Mouse (Mus musculus): ENCODE measurements around the gene Naglu. TPM values are rescaled to one million over a fixed set of nuclear protein-coding genes. Genes with fewer than 3 reads are reported as not detected.
A peak's percentile ranks its signal among the peaks of the same experiment; 100 is the strongest.

The Naglu gene
- polyA plus RNA-seq (2015; fragmentation: Nextera tagmentation; extraction: Ambion mirVana) = 10.5 and 11.5 TPM in 2 replicates

DNA sequence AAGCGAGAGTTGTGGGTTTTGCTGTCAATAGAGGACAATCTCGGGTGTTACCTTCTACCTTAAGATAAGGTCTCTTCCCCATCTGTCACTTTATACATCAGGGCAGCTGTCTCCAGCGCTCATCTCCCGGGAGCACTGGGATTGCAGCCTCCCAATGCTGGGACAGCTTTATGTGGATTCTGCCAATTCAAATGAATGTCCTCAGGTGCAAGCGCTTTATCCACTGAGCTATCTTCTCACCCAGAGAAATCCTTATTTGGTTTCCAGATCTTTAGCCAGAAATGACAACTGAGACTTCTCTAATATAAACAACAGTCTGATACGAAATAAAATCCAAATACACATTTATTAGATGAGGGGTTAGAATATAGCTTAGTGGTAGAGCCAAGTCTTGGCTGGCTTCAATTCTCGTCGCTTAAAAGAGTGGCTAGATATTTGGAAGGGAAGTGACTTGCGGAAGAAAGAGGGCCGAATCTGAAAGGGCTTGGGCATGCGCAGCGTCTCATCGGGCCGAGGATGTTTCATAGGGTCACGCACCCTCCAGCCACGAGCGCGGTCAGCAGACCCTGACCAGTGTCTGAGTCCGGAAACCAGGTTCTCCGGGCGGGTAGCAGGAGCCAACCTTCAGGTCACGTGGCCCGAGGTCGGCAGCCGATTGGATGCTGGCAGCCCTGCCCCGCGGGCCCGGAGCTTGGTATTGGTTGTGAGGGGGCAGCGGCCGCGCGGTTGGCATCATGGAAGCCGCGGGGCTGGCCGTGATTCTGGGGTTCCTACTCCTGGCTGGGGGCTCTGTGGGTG, at the start of gene Naglu:
TSS of gene Naglu (plus strand) at position 622 of the 798 bp plus-strand sequence.
- peak; percentile 90 for DNase-seq (ENCODE audit: low spot score)

DNA sequence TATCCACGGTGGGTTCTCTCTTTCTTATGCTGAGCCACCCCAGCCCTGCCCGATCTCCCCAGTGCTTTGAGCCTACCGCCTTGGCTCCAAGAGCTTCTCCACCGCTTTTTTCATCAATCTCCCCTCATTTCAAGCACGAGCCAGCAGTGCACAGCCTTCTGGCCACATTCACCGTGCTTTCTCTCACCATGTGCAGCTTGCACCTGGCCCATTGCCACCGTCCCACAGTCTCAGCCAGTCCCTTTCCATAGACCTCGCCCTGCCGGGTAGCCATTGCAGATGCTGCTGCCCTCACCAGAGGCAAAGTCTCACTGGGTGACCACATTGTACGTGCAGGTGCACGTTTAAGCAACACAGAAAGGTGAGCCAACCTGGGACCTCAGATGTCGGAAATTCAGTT, 46.4 kb upstream of the Naglu start:
- DNase-seq (ENCODE audit: low spot score) = no peak

GRCm38 (mm10) chr11:101024001-101024400, 45.8 kb upstream of the Naglu start:
- no peak for DNase-seq (ENCODE audit: low spot score)

- DNase-seq (ENCODE audit: low spot score) = no peak
These were observed 42.7 kb upstream of the Naglu start for GRCm38 (mm10) chr11:101027121-101027520.

DNA sequence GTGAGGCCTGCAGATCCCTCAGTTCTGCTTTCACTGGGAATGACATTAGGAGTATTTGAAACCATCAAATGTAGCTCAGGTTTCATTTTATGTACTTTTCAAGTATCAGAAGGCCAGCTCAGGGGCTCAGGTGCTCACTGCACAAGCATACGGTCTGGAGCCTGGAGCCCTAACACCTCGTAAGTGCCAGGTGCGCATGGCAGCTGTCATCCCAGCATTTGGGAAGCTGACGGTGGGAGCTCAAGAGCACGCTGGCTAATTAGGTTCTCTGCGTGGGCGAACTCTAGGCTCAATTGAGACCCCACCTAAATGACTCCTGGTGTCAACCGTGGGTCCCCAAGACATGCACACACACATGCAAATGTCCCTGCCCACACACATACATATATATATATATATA, 40.5 kb upstream of the Naglu start:
- DNase-seq (ENCODE audit: low spot score) = no peak

DNA sequence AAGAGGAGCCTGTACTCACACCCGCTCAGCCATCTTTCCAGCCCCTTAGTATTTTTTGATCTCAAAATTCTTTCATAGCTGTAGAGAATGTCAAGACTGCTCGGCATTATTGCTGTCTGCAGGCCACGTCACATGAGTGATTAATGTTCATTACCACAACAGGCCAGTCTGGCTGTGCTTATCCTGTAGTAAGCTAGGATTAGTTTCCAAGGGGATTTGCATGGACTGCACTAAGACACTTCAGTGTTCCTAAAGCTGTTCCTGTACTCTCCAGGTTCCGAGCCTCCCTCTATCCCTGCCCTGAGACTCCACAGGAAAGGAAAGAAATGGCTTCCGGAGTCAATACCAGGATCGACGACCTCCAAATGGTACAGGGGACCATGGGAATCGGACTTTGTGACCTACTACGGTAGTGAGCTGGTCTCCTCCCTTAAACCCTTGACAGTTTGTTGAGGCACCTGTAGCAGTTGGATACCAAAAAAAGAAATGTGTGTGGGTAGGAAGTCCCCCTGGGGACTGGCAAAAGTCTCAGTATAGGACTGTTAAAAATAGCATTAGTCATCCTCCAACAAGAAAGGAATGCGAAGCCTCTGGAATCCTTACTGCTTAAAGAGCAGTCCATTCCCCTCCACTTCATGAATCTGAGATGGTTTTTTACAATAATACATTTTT, 39.5 kb upstream of the Naglu start:
- DNase-seq (ENCODE audit: low spot score) = no peak

- DNase-seq (ENCODE audit: low spot score) = no peak
These were observed 39.0 kb upstream of the Naglu start for GRCm38 (mm10) chr11:101030808-101031156.

GRCm38 (mm10) chr11:101031470-101031869, 38.3 kb upstream of the Naglu start:
- no peak for DNase-seq (ENCODE audit: low spot score)

- DNase-seq (ENCODE audit: low spot score) = no peak
These were observed 35.8 kb upstream of the Naglu start for GRCm38 (mm10) chr11:101033856-101034500.

DNA sequence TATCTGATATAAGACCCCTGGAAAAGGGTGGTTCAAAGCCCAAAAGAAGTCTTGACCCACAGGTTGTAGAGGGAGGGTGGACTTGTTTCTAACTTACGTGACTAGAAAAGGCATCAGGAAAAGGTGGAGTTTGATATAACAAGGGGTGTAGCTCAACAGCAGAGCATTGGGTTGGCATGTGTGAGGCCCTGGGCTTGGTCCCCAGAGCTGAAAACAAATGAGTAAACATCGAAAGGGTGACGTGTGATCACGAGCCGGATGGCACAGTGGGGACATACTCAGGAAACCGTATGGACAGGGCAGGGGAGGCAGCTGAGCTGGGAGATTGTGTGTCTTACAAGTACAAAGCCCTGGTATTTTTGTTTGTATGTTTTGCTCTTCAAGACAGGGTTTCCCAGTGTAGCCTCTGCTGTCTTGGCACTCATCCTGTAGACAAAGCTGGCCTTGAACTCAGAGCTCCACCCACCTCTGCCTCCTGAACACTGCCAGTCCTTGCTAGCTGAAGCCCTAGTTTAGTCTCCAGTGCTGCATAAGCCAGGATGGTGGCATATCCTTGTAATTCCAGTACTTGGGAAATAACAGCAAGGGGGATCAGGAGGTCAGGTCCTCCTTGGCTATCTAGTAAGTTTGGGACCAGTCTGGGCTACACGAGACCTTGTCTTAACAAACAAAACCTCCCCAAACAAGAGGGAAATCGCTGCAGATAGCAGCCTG, 35.0 kb upstream of the Naglu start:
- no peak for DNase-seq (ENCODE audit: low spot score)

DNA sequence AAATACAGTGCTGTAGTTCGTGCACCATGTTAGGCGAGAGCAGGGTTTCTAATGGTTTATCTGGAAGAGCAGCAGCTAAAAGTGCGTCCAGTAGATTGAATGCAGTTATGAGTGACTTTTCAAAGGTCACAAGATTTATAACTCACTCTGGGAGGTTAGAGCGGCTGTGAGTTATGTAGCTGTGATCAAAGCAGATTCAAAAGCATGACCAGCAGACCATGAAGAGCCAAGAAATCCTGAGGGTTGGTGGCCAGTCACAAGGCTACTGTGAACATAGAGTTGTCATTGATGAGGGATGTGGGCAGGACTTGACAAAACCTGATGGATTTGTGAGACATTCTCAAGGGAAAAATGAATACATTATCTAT, 34.5 kb upstream of the Naglu start:
- DNase-seq (ENCODE audit: low spot score) = no peak

- no peak for DNase-seq (ENCODE audit: low spot score)
These were observed 32.0 kb upstream of the Naglu start for GRCm38 (mm10) chr11:101037795-101038194.

- DNase-seq (ENCODE audit: low spot score) = no peak
These were observed 24.0 kb upstream of the Naglu start for GRCm38 (mm10) chr11:101045826-101046225.

DNA sequence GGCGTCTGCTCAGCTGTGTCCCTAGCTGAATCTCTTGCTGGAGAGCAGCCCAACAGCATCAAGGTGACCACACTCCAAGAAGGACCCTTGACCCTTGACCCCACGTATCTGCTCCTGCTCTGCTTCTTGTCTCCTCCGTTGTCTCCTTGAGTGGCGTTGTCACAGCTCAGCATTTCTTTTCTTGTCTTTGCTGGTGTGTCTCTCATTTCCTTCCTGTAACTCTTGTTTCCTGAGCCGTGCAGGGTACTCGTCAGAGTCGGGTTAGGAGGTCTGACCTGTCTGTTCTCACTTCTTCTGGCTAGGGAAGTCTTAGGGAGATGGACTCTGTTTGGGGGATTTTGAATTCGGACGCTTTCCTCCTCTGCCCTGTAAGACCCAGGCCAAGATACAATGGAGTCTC, 23.4 kb upstream of the Naglu start:
- peak; percentile 46 for DNase-seq (ENCODE audit: low spot score)

- peak; percentile 30 for DNase-seq (ENCODE audit: low spot score)
These were observed 22.3 kb upstream of the Naglu start for GRCm38 (mm10) chr11:101047502-101047901.

DNA sequence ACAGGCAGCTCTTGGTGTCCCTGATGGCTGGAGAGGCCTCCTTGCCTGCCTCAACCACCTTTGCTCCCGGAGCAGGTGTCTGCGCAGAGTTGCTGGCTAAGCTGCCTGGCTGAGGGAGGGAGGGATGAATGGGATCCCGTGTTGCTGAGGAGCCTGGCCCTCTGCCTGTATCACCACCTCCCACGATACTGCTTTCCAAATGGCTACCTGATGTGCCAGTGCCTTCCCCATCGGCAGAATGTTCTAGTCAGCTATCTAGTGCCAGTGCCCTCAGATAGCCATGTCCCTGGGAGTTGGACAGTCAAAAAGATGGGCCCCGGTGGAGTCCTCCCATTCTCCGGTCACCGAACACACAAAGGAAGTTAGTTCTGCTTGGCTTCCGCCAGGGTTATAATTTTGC, 19.5 kb upstream of the Naglu start:
- DNase-seq (ENCODE audit: low spot score) = no peak

DNA sequence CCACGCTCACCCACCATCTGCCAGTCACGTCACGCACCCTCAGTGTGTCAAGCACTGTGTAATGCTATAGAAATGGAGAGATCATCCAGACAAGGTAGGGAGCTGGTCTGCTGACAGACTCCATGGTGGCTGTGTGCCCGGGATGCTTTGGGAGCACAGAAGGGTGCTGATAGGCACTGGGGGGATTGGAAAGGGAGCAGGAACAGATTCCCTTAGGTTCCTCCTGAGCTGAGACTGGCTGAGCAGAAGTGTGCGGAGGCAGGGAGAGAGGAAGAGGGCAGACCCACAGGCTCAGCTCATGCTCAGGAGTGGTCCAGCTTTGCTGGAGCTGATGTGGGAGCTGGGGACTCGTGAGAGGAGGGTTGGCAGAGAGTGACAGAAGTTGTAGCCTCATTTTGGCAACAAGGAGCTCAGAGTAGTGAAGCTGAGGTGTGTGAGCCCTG, 18.7 kb upstream of the Naglu start:
- no peak for DNase-seq (ENCODE audit: low spot score)

GRCm38 (mm10) chr11:101051617-101052016, 18.2 kb upstream of the Naglu start:
- DNase-seq (ENCODE audit: low spot score) = no peak

DNA sequence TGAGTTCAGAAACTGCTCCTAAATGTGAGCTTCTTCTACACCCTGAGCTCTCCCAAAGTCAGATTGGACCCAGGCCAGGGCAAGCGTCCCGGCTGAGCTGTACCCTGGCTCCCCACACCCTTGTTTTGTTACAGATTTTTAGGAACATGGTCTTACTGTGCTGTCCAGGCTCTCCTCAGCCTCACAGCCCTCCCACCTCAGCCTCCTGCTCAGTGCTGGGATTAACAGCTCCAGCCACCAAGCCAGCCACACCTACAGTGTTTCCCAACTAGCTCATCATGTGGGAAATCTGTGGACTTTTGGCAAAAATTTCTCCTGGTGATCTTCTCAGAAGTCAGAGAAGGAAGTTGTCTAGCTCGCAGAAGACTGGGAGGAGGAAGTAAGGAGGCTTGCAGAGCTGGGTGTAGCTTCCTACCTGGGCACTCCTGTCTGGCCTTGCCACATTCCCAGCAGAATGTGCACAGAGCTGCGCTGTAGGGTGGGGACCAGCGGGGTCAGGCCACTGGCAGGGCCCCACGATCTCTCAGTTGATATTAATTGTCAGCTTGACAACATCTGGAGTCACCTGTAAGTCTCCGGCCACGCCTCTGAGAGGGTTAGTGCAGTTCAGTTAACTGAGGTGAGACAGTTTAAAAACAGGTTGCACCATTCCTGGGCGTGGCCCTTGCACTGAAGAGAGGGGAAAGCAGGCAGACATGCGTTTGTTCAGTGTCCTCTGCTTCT, 16.9 kb upstream of the Naglu start:
- no peak for DNase-seq (ENCODE audit: low spot score)

DNA sequence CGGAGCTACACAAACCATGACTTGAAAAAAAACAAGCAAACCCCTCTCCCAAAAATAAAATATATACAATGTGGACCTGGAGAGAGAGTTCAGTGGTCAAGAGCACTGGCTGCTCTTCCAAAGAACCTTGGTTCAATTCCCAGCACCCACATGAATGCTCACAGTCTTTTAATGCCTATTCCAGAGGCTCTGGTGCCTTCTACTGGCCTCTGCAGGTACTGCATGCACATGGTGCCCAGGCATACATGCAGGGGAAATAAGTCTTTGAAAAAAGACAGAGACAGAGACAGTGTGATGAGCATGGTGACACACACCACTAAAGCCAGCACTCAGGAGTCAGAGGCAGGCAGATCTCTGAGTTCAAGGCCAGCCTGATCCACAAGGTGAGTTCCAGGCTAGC, 15.8 kb upstream of the Naglu start:
- no peak for DNase-seq (ENCODE audit: low spot score)

DNA sequence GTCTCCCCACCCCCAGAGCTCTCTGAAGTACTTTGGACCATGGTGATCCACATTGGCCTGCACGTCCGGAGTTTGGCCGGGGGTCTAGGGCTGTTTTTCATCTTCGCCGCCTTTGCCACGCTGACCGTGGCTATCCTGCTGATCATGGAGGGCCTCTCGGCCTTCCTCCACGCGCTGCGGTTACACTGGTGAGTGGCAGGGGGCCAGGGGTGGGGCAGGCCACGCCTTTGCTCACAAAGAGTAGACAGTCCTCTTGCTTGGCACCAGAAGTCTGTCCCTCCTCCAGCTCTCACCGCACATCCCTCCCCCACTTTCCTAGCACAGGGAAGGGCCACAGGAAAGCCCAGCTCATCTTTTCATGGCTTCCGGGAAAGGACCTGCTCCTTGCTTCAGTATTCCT, 14.4 kb upstream of the Naglu start:
- DNase-seq (ENCODE audit: low spot score) = no peak
